Comparison of ENCODE assay signal across 24 mouse cellular contexts in the genomic region with DNA sequence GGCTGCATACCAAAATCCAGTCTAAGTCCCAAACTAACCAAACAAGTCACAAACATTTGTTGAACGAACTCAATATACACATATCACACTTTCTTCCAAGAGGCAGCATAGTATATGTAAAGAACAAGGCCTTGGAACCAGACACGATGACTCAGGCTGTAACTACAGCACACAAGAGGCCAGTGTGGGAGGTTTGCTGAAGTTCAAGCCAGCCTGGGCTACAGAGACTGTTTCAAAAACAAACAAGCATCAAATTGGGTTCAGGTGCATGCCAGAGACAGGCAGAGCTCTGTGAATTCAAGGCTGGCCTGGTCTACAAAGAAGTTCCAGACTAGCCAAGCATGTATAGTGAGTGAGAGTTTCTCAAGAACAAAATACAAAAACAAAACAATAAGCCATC. TPM values are rescaled to one million over a fixed set of nuclear protein-coding genes. Genes with fewer than 3 reads are reported as not detected.
"Had no signal": no experiment of that assay in that cellular context is flagged by ENCODE, and none has a peak within 500 bp of the region (broad histone marks: within the 10 kb centered on the region; RNA-seq: fewer than 3 reads in every experiment).

No protein-coding gene starts in this region.

- H3K4me1 ChIP-seq: midbrain, embryonic 10.5 days; midbrain, embryonic 12.5 days; neural tube, embryonic 13.5 days; neural tube, embryonic 15.5 days; stomach, embryonic 15.5 days had no signal

- DNase-seq: lung, adult 18-20 months; lung, embryonic 14.5 days; lung, postnatal 10 days; lung, postnatal 4 days; midbrain, embryonic 14.5 days; retina, postnatal 1 day; right cerebral cortex, adult 18-20 months; right cerebral cortex, postnatal 25 days; right cerebral cortex, postnatal 4 days; thymus, adult 2 months; thymus, postnatal 25 days; thymus, postnatal 4 days had no signal

- H3K27ac ChIP-seq: midbrain, embryonic 10.5 days; midbrain, embryonic 12.5 days; neural tube, embryonic 13.5 days; neural tube, embryonic 15.5 days; stomach, embryonic 15.5 days; stomach, postnatal 0 days had no signal

- H3K27me3 ChIP-seq: midbrain, embryonic 12.5 days; neural tube, embryonic 13.5 days; neural tube, embryonic 15.5 days; stomach, embryonic 15.5 days had no signal

- H3K4me3 ChIP-seq: midbrain, embryonic 10.5 days; midbrain, embryonic 12.5 days; myocyte; neural tube, embryonic 13.5 days; neural tube, embryonic 15.5 days; stomach, embryonic 15.5 days had no signal

RNA-seq across cellular contexts. Expression of a gene that starts 33.4 kb away (rescaled TPM):
- total RNA-seq: megakaryocyte-erythroid progenitor cell, adult 5-6 weeks had no signal
- polyA plus RNA-seq: lung, embryonic 14.5 days; lung, embryonic 16.5 days; midbrain, embryonic 10.5 days; midbrain, embryonic 12.5 days; midbrain, embryonic 14.5 days; midbrain, embryonic 16.5 days; neural tube, embryonic 11.5 days; neural tube, embryonic 13.5 days; neural tube, embryonic 15.5 days; stomach, embryonic 15.5 days had no signal

RNA-seq across cellular contexts. Expression of a gene that starts 37.1 kb away (rescaled TPM):
- total RNA-seq: megakaryocyte, adult 5-6 weeks; megakaryocyte-erythroid progenitor cell, adult 5-6 weeks had no signal

RNA-seq across cellular contexts. Expression of a gene that starts 38.4 kb away (rescaled TPM):
- total RNA-seq: megakaryocyte-erythroid progenitor cell, adult 5-6 weeks had no signal
- polyA plus RNA-seq: neural tube, embryonic 11.5 days had no signal
